Mouse (Mus musculus): ENCODE results near the gene Dpp8. TPM values are rescaled to one million over a fixed set of nuclear protein-coding genes. Genes with fewer than 3 reads are reported as not detected.

The Dpp8 gene
- polyA plus RNA-seq, 1 experiment from 2014 or later, result 36.3 TPM

DNA sequence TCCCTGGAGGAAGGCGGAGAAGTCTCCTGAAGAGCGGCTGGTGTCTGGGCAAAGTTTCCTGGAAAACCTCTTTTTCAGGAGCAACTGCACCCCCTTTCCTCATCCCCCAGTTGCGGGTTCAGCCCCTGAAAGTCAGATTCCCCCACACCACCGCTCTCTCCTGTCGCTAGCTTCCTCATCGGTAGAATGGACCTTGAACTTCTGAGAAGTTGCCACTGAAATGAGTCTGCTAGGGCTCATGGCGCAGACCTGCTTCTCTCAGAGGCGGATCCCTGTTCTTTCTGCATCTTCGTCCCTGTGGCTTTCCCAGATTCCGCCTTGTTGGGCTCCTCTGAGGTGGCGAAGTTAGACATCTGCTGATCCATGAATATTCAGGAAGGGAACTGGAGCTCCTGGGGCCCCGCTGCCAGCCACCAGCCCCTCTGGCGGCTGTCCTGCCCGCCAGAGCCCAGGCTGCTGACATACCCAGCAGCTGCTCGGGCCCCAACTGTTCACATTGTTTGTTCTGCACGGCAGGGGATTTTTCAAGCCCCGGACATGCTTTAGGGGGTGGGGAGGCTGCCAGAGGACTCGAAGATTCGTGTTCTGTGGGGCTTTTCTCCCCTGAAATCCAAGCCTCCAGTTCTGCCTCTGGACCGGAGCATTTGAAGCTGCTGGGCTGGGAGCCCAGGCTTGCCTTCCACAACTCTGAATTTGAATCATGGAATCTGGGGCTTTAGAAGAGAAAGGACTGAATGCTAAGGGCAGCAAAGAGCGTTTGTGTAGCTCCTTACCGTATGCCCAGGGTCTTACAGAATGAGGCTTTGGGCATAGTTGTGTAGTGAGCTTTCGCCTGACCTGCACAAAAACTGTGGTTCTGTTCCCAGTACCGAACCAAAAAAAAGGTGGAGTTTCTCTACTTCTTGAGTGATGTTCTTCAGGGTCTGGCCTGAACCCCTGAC, 77.2 kb downstream of the Dpp8 start:
- 5% methylated on average over 24 of the region's 24 CpGs for WGBS
- ATAC-seq (peak; percentile 94), DNase-seq (ENCODE audit: low spot score) (peak; percentile 90)
- Histone ChIP-seq H3K4me2 (ENCODE audit: low read length) (peak overlapping the region; percentile 37), H3K27me3 (replicated peaks; ENCODE audit: control insufficient read depth, insufficient read depth, low read length) (no peaks in the 10 kb centered on the region), H3K36me3 (ENCODE audit: control insufficient read depth, insufficient read depth, low read length) (no peaks in the 10 kb centered on the region), H3K4me3 (ENCODE audit: low read depth, low read length) (no peak overlapping the region), H3K9ac (ENCODE audit: low read length) (peak overlapping the region; percentile 44; the same call in 1 of the 2 replicates), H3K27ac (ENCODE audit: low read depth, low read length) (peak overlapping the region; percentile 94), H3K4me1 (ENCODE audit: control insufficient read depth, insufficient read depth, low read length) (peaks cover 19% of the 10 kb centered on the region), H3K9me3 (replicated peaks; ENCODE audit: control insufficient read depth, low read length) (no peaks in the 10 kb centered on the region)

DNA sequence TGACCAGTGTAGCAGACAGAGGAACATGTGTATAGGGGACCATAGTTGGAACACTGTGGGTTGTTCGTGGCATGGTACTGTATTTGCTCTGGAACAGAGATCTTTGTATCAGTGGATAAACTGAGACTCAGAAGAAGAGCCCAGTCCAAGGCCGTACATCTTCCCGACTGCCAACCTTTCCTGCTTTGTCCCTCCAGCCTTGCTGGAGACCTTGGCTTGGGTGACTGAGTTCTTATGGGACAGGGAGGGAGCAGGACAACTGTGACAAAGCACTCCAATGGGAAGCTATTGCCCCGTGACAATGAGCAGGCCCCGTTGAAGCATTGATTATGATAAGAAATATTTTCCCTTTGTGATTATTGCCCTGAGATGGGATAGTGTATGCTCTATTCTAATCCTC, 79.5 kb downstream of the Dpp8 start:
- WGBS, result 96% methylated on average over 5 of the region's 5 CpGs

GRCm38 (mm10) chr9:65113694-65114093, 81.5 kb downstream of the Dpp8 start:
- ATAC-seq (no peak), DNase-seq (ENCODE audit: low spot score) (no peak)
- Histone ChIP-seq H3K9me3 (replicated peaks; ENCODE audit: control insufficient read depth, low read length) (no peaks in the 10 kb centered on the region), H3K4me2 (ENCODE audit: low read length) (no peak overlapping the region), H3K27ac (ENCODE audit: low read depth, low read length) (no peak overlapping the region), H3K4me1 (ENCODE audit: control insufficient read depth, insufficient read depth, low read length) (peaks cover 17% of the 10 kb centered on the region), H3K36me3 (ENCODE audit: control insufficient read depth, insufficient read depth, low read length) (peaks cover 10% of the 10 kb centered on the region), H3K9ac (ENCODE audit: low read length) (no peak overlapping the region), H3K27me3 (replicated peaks; ENCODE audit: control insufficient read depth, insufficient read depth, low read length) (no peaks in the 10 kb centered on the region), H3K4me3 (ENCODE audit: low read depth, low read length) (no peak overlapping the region)
- 86% methylated on average over 2 of the region's 2 CpGs for WGBS

More for the DNA sequence above, 79.5 kb downstream of the Dpp8 start:
- no peaks in the 10 kb centered on the region for H3K27me3 ChIP-seq (replicated peaks; ENCODE audit: control insufficient read depth, insufficient read depth, low read length)
- H3K36me3 ChIP-seq (ENCODE audit: control insufficient read depth, insufficient read depth, low read length), result peaks cover 5% of the 10 kb centered on the region; the same call in 1 of the 2 replicates
- H3K9me3 ChIP-seq (replicated peaks; ENCODE audit: control insufficient read depth, low read length), result no peaks in the 10 kb centered on the region
- H3K4me2 ChIP-seq (ENCODE audit: low read length), result no peak overlapping the region
- DNase-seq (ENCODE audit: low spot score) (no peak), ATAC-seq (no peak)
- no peak overlapping the region for H3K27ac ChIP-seq (ENCODE audit: low read depth, low read length)
- no peak overlapping the region for H3K9ac ChIP-seq (ENCODE audit: low read length)
- H3K4me3 ChIP-seq (ENCODE audit: low read depth, low read length), result no peak overlapping the region
- peaks cover 19% of the 10 kb centered on the region for H3K4me1 ChIP-seq (ENCODE audit: control insufficient read depth, insufficient read depth, low read length)

DNA sequence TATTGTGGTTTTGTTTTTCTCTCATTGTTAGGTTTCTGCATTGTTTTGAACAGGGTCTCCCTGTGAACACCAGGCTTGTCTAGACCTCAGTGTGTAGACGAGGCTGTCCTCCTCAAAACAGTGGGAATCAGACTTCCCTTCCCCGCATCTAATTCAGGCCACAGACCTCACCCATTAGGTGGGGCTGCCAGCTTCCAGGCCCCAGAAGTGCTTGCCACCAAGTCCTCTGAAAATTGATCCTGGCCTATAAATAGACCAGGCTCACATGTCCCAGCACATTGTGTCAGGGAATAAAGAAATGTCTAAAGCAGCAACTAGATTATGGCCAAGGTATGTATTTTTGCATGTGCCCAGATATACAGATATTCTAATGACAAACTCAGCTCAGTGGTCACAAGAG, 83.7 kb downstream of the Dpp8 start:
- Histone ChIP-seq H3K9me3 (replicated peaks; ENCODE audit: control insufficient read depth, low read length) (no peaks in the 10 kb centered on the region), H3K27ac (ENCODE audit: low read depth, low read length) (no peak overlapping the region), H3K4me2 (ENCODE audit: low read length) (no peak overlapping the region), H3K36me3 (ENCODE audit: control insufficient read depth, insufficient read depth, low read length) (peaks cover 14% of the 10 kb centered on the region), H3K9ac (ENCODE audit: low read length) (no peak overlapping the region), H3K4me3 (ENCODE audit: low read depth, low read length) (no peak overlapping the region), H3K4me1 (ENCODE audit: control insufficient read depth, insufficient read depth, low read length) (no peaks in the 10 kb centered on the region), H3K27me3 (replicated peaks; ENCODE audit: control insufficient read depth, insufficient read depth, low read length) (no peaks in the 10 kb centered on the region)
- DNase-seq (ENCODE audit: low spot score) (no peak), ATAC-seq (no peak)
- 78% methylated on average over 2 of the region's 2 CpGs for WGBS

GRCm38 (mm10) chr9:65117516-65117915, 85.3 kb downstream of the Dpp8 start:
- H3K9ac ChIP-seq (ENCODE audit: low read length), result no peak overlapping the region
- peaks cover 14% of the 10 kb centered on the region for H3K36me3 ChIP-seq (ENCODE audit: control insufficient read depth, insufficient read depth, low read length)
- H3K9me3 ChIP-seq (replicated peaks; ENCODE audit: control insufficient read depth, low read length), result no peaks in the 10 kb centered on the region
- no peaks in the 10 kb centered on the region for H3K4me1 ChIP-seq (ENCODE audit: control insufficient read depth, insufficient read depth, low read length)
- no peaks in the 10 kb centered on the region for H3K27me3 ChIP-seq (replicated peaks; ENCODE audit: control insufficient read depth, insufficient read depth, low read length)
- no peak overlapping the region for H3K27ac ChIP-seq (ENCODE audit: low read depth, low read length)
- H3K4me2 ChIP-seq (ENCODE audit: low read length), result no peak overlapping the region
- ATAC-seq, result no peak
- 71% methylated on average over 2 of the region's 2 CpGs for WGBS
- H3K4me3 ChIP-seq (ENCODE audit: low read depth, low read length), result no peak overlapping the region
- DNase-seq (ENCODE audit: low spot score), result no peak

GRCm38 (mm10) chr9:65120935-65121334, 88.7 kb downstream of the Dpp8 start:
- ATAC-seq, result peak; percentile 66
- peak; percentile 87 for DNase-seq (ENCODE audit: low spot score)

GRCm38 (mm10) chr9:65122545-65122944, 90.3 kb downstream of the Dpp8 start:
- 24% methylated on average over 18 of the region's 18 CpGs for WGBS
- H3K4me3 ChIP-seq (ENCODE audit: low read depth, low read length), result no peak overlapping the region
- DNase-seq (ENCODE audit: low spot score), result peak; percentile 36
- no peak overlapping the region for H3K9ac ChIP-seq (ENCODE audit: low read length)
- H3K36me3 ChIP-seq (ENCODE audit: control insufficient read depth, insufficient read depth, low read length), result peaks cover 25% of the 10 kb centered on the region
- H3K4me2 ChIP-seq (ENCODE audit: low read length), result peak overlapping the region; percentile 23; the same call in 1 of the 2 replicates
- H3K27ac ChIP-seq (ENCODE audit: low read depth, low read length), result no peak overlapping the region
- H3K9me3 ChIP-seq (replicated peaks; ENCODE audit: control insufficient read depth, low read length), result no peaks in the 10 kb centered on the region
- H3K27me3 ChIP-seq (replicated peaks; ENCODE audit: control insufficient read depth, insufficient read depth, low read length), result no peaks in the 10 kb centered on the region
- peak; percentile 35; the same call in 1 of the 2 replicates for ATAC-seq
- H3K4me1 ChIP-seq (ENCODE audit: control insufficient read depth, insufficient read depth, low read length), result 0 out of 2 replicates have a peak, but pooled peaks cover 6% of the 10 kb centered on the region

More at GRCm38 (mm10) chr9:65120935-65121334, 88.7 kb downstream of the Dpp8 start:
- Histone ChIP-seq H3K9ac (ENCODE audit: low read length) (no peak overlapping the region), H3K27me3 (replicated peaks; ENCODE audit: control insufficient read depth, insufficient read depth, low read length) (no peaks in the 10 kb centered on the region), H3K4me1 (ENCODE audit: control insufficient read depth, insufficient read depth, low read length) (0 out of 2 replicates have a peak, but pooled peaks cover 6% of the 10 kb centered on the region), H3K9me3 (replicated peaks; ENCODE audit: control insufficient read depth, low read length) (no peaks in the 10 kb centered on the region), H3K36me3 (ENCODE audit: control insufficient read depth, insufficient read depth, low read length) (peaks cover 14% of the 10 kb centered on the region), H3K4me2 (ENCODE audit: low read length) (no peak overlapping the region), H3K4me3 (ENCODE audit: low read depth, low read length) (no peak overlapping the region), H3K27ac (ENCODE audit: low read depth, low read length) (no peak overlapping the region)
- WGBS, result 6% methylated on average over 3 of the region's 3 CpGs

DNA sequence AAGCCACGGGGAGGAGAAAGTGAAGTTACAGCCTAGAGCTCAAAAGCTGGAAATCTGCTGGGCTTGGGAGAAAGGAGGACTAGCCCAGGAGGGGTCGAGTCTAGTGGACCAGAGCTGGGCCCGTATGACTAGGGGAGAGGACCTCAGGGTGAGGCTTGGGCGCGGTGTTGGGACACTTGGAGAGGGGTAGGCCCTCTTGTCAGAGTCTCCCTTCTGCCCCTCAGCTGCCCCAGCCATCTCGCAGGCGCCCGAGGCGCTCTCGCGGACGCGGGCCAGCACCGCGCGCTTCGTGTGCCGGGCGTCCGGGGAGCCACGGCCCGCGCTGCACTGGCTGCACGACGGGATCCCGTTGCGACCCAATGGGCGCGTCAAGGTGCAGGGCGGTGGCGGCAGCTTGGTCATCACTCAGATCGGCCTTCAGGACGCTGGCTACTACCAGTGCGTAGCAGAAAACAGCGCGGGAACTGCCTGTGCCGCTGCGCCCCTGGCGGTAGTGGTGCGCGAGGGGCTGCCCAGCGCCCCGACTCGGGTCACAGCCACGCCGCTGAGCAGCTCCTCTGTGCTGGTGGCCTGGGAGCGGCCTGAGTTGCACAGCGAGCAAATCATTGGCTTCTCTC, 91.4 kb downstream of the Dpp8 start:
- Histone ChIP-seq H3K27me3 (replicated peaks; ENCODE audit: control insufficient read depth, insufficient read depth, low read length) (no peaks in the 10 kb centered on the region), H3K4me2 (ENCODE audit: low read length) (peak overlapping the region; percentile 84), H3K9ac (ENCODE audit: low read length) (peak overlapping the region; percentile 68), H3K4me1 (ENCODE audit: control insufficient read depth, insufficient read depth, low read length) (0 out of 2 replicates have a peak, but pooled peaks cover 6% of the 10 kb centered on the region), H3K4me3 (ENCODE audit: low read depth, low read length) (peak overlapping the region; percentile 38), H3K9me3 (replicated peaks; ENCODE audit: control insufficient read depth, low read length) (no peaks in the 10 kb centered on the region), H3K27ac (ENCODE audit: low read depth, low read length) (no peak overlapping the region), H3K36me3 (ENCODE audit: control insufficient read depth, insufficient read depth, low read length) (peaks cover 20% of the 10 kb centered on the region)
- DNase-seq (ENCODE audit: low spot score) (peak; percentile 73), ATAC-seq (peak; percentile 50)
- WGBS, result 2% methylated on average over 35 of the region's 48 CpGs

All from forebrain, embryonic 14.5 days (tissue).